16 mouse cellular contexts compared by ENCODE assay signal in genomic region chr3:157880983-157881382, GRCm38 (mm10).
"Had no signal": no experiment of that assay in that cellular context is flagged by ENCODE, and none has a peak within 500 bp of the region (broad histone marks: within the 10 kb centered on the region; RNA-seq: fewer than 3 reads in every experiment).

No protein-coding gene starts in this region.

- ATAC-seq: liver, embryonic 12.5 days; midbrain, embryonic 16.5 days had no signal

- DNase-seq: midbrain, embryonic 14.5 days; right cerebral cortex, postnatal 14 days; thymus, adult 2 months; thymus, postnatal 25 days; thymus, postnatal 4 days had no signal

- H3K4me1 ChIP-seq: liver, embryonic 12.5 days; lung, embryonic 15.5 days; midbrain, embryonic 10.5 days; midbrain, embryonic 12.5 days; neural tube, embryonic 13.5 days; neural tube, embryonic 15.5 days; stomach, embryonic 15.5 days had no signal

- H3K36me3 ChIP-seq: liver, embryonic 12.5 days; lung, embryonic 15.5 days; midbrain, embryonic 10.5 days; midbrain, embryonic 12.5 days; neural tube, embryonic 13.5 days; neural tube, embryonic 15.5 days; stomach, embryonic 15.5 days had no signal

- H3K27me3 ChIP-seq: liver, embryonic 12.5 days; lung, embryonic 15.5 days; midbrain, embryonic 12.5 days; neural tube, embryonic 13.5 days; neural tube, embryonic 15.5 days; stomach, embryonic 15.5 days had no signal

- H3K27ac ChIP-seq: liver, embryonic 12.5 days; liver, embryonic 14.5 days; lung, embryonic 15.5 days; midbrain, embryonic 10.5 days; midbrain, embryonic 12.5 days; neural tube, embryonic 13.5 days; neural tube, embryonic 15.5 days; stomach, embryonic 15.5 days; stomach, postnatal 0 days had no signal

- H3K4me2 ChIP-seq: liver, embryonic 12.5 days; lung, embryonic 15.5 days; midbrain, embryonic 12.5 days; neural tube, embryonic 13.5 days; neural tube, embryonic 15.5 days; stomach, embryonic 15.5 days had no signal

- H3K9ac ChIP-seq: liver, embryonic 12.5 days; liver, embryonic 14.5 days; lung, embryonic 15.5 days; midbrain, embryonic 12.5 days; neural tube, embryonic 13.5 days; neural tube, embryonic 15.5 days; stomach, embryonic 15.5 days had no signal

- H3K4me3 ChIP-seq: liver, embryonic 12.5 days; lung, embryonic 15.5 days; midbrain, embryonic 10.5 days; midbrain, embryonic 12.5 days; myocyte; neural tube, embryonic 13.5 days; neural tube, embryonic 15.5 days; stomach, embryonic 15.5 days had no signal

- H3K9me3 ChIP-seq: liver, embryonic 12.5 days; lung, embryonic 15.5 days; midbrain, embryonic 10.5 days; midbrain, embryonic 12.5 days; neural tube, embryonic 13.5 days; neural tube, embryonic 15.5 days; stomach, embryonic 15.5 days had no signal
